Mouse (Mus musculus) erythroblast, embryonic 14.5 days (primary cell): ENCODE results near the gene Dlg2.

ENCODE experiments used
- GATA1 ChIP-seq: IDR thresholded peaks from 2 replicates; pipeline ENCODE4 v1.6.1; 2012; ENCODE audit warnings: low read length, inconsistent platforms, mixed read lengths
- TAL1 ChIP-seq: IDR thresholded peaks from 3 replicates; pipeline ENCODE4 v1.6.1; 2012; ENCODE audit warnings: low read length, inconsistent platforms, mixed read lengths

GRCm38 (mm10) chr7:91845723-91846122, 1369.3 kb downstream of the Dlg2 start:
- TF ChIP-seq GATA1, result no peak
- TF ChIP-seq TAL1, result no peak
